Mouse (Mus musculus) neural tube, embryonic 13.5 days (tissue): Measurements from ENCODE around the gene Exoc4. TPM values are rescaled to one million over a fixed set of nuclear protein-coding genes. Genes with fewer than 3 reads are reported as not detected.
A peak's percentile ranks its signal among the peaks of the same experiment; 100 is the strongest.

ENCODE experiments used
- ATAC-seq: fragments of 200-750 bp; cut with Nextera tagmentation; 2 replicates; pipeline ENCODE4 v1.8.0; 2017; ENCODE audit warnings: low read depth, mild to moderate bottlenecking, moderate TSS enrichment, moderate library complexity
- H3K27ac ChIP-seq: fragments of 300-500 bp; sonication (generic); replicated peaks from 2 replicates; pipeline ENCODE4 v1.5.1; 2015; ENCODE audit warnings: moderate library complexity, mild to moderate bottlenecking, inconsistent platforms
- H3K27me3 ChIP-seq: fragments of 300-500 bp; sonication (generic); 2 replicates; pipeline ENCODE4 v1.6.1; 2015; ENCODE audit warnings: mild to moderate bottlenecking, inconsistent platforms
- H3K36me3 ChIP-seq: fragments of 300-500 bp; sonication (generic); 2 replicates; pipeline ENCODE4 v1.6.1; 2015; ENCODE audit warnings: mild to moderate bottlenecking, inconsistent platforms
- H3K4me1 ChIP-seq: fragments of 300-500 bp; sonication (generic); replicated peaks from 2 replicates; pipeline ENCODE4 v1.6.1; 2015; ENCODE audit warnings: inconsistent platforms
- H3K4me2 ChIP-seq: fragments of 300-500 bp; sonication (generic); 2 replicates; pipeline ENCODE4 v1.6.1; 2015; ENCODE audit warnings: inconsistent platforms, mild to moderate bottlenecking, moderate library complexity
- H3K4me3 ChIP-seq: fragments of 300-500 bp; sonication (generic); 2 replicates; pipeline ENCODE4 v1.5.1; 2015; ENCODE audit warnings: mild to moderate bottlenecking, inconsistent platforms
- H3K9ac ChIP-seq: fragments of 300-500 bp; sonication (generic); 2 replicates; pipeline ENCODE4 v1.6.1; 2015; ENCODE audit warnings: moderate library complexity, mild to moderate bottlenecking, inconsistent platforms
- H3K9me3 ChIP-seq: fragments of 300-500 bp; sonication (generic); 2 replicates; pipeline ENCODE4 v1.6.1; 2016; ENCODE audit warnings: inconsistent platforms
- WGBS: fragments of 180-500 bp; shearing (Covaris S2); methylation state at CpG from one replicate; pipeline ENCODE4 v1.1.7; 2015; 5-methylcytosine and 5-hydroxymethylcytosine counted together
- polyA plus RNA-seq: library from polyadenylated mRNA; unstranded; fragments of >200 nt; fragmentation: Nextera tagmentation; extraction: Ambion mirVana; gene quantifications from 2 replicates; pipeline ENCODE4 v1.2.1, GENCODE M21; 2015

Gene Exoc4
- polyA plus RNA-seq, 1 experiment from 2014 or later = 41.6 TPM

GRCm38 (mm10) chr6:33930087-33930945 is 681.4 kb downstream of the Exoc4 start:
- H3K4me1 ChIP-seq = peaks cover 24% of the 10 kb centered on the region
- H3K4me3 ChIP-seq = no peak overlapping the region
- 0 out of 2 replicates have a peak overlapping the region, but pooled peaks have one; percentile 22 for H3K9ac ChIP-seq
- 67% methylated on average over 8 of the region's 8 CpGs for WGBS
- H3K27ac ChIP-seq = peak overlapping the region; percentile 67
- no peaks in the 10 kb centered on the region for H3K27me3 ChIP-seq
- H3K36me3 ChIP-seq = no peaks in the 10 kb centered on the region
- no peak overlapping the region for H3K4me2 ChIP-seq
- ATAC-seq = no peak
- no peaks in the 10 kb centered on the region for H3K9me3 ChIP-seq

- no peak overlapping the region for H3K4me3 ChIP-seq
- no peaks in the 10 kb centered on the region for H3K27me3 ChIP-seq
- H3K36me3 ChIP-seq = no peaks in the 10 kb centered on the region
- no peak overlapping the region for H3K27ac ChIP-seq
- H3K4me1 ChIP-seq = peaks cover 17% of the 10 kb centered on the region
- H3K9me3 ChIP-seq = no peaks in the 10 kb centered on the region
- no peak overlapping the region for H3K9ac ChIP-seq
- no peak overlapping the region for H3K4me2 ChIP-seq
- 97% methylated on average over 4 of the region's 4 CpGs for WGBS
- ATAC-seq = no peak
These were observed 689.0 kb downstream of the Exoc4 start for GRCm38 (mm10) chr6:33937906-33938305.

GRCm38 (mm10) chr6:33939169-33939568 is 690.3 kb downstream of the Exoc4 start:
- ATAC-seq = no peak
- Histone ChIP-seq H3K9ac (no peak overlapping the region), H3K27ac (no peak overlapping the region), H3K9me3 (no peaks in the 10 kb centered on the region), H3K36me3 (no peaks in the 10 kb centered on the region), H3K4me3 (no peak overlapping the region), H3K4me2 (no peak overlapping the region), H3K27me3 (no peaks in the 10 kb centered on the region), H3K4me1 (peaks cover 17% of the 10 kb centered on the region)
- 87% methylated on average over 5 of the region's 5 CpGs for WGBS

- Histone ChIP-seq H3K36me3 (no peaks in the 10 kb centered on the region), H3K4me2 (no peak overlapping the region), H3K9ac (no peak overlapping the region), H3K4me3 (no peak overlapping the region), H3K4me1 (no peaks in the 10 kb centered on the region; the same call in 1 of the 2 replicates), H3K9me3 (no peaks in the 10 kb centered on the region), H3K27me3 (no peaks in the 10 kb centered on the region), H3K27ac (no peak overlapping the region)
- ATAC-seq = no peak
- WGBS = 78% methylated on average over 2 of the region's 2 CpGs
These were observed 698.1 kb downstream of the Exoc4 start for GRCm38 (mm10) chr6:33946911-33947489.

- no peak overlapping the region for H3K4me2 ChIP-seq
- no peaks in the 10 kb centered on the region for H3K27me3 ChIP-seq
- ATAC-seq = no peak
- H3K4me3 ChIP-seq = no peak overlapping the region
- H3K36me3 ChIP-seq = no peaks in the 10 kb centered on the region
- H3K9ac ChIP-seq = no peak overlapping the region
- H3K27ac ChIP-seq = no peak overlapping the region
- peaks cover 3% of the 10 kb centered on the region for H3K4me1 ChIP-seq
- WGBS = 95% methylated on average over 2 of the region's 2 CpGs
- H3K9me3 ChIP-seq = no peaks in the 10 kb centered on the region
These were observed 701.2 kb downstream of the Exoc4 start for GRCm38 (mm10) chr6:33950113-33950512.

- no peak overlapping the region for H3K4me2 ChIP-seq
- H3K9me3 ChIP-seq = no peaks in the 10 kb centered on the region
- H3K4me3 ChIP-seq = no peak overlapping the region
- H3K27ac ChIP-seq = peak overlapping the region; percentile 81
- 57% methylated on average over 7 of the region's 7 CpGs for WGBS
- ATAC-seq = 0 out of 2 replicates have a peak, but pooled peaks have one; percentile 15
- no peaks in the 10 kb centered on the region for H3K27me3 ChIP-seq
- H3K9ac ChIP-seq = no peak overlapping the region
- no peaks in the 10 kb centered on the region for H3K36me3 ChIP-seq
- H3K4me1 ChIP-seq = peaks cover 37% of the 10 kb centered on the region
These were observed 706.6 kb downstream of the Exoc4 start for GRCm38 (mm10) chr6:33955469-33955868.

GRCm38 (mm10) chr6:33958281-33958680 is 709.4 kb downstream of the Exoc4 start:
- WGBS = 40% methylated on average over 3 of the region's 3 CpGs
- no peak overlapping the region for H3K4me3 ChIP-seq
- no peak overlapping the region for H3K9ac ChIP-seq
- no peaks in the 10 kb centered on the region for H3K36me3 ChIP-seq
- H3K27ac ChIP-seq = peak overlapping the region; percentile 19; the same call in 1 of the 2 replicates
- H3K27me3 ChIP-seq = no peaks in the 10 kb centered on the region
- no peak overlapping the region for H3K4me2 ChIP-seq
- peaks cover 51% of the 10 kb centered on the region for H3K4me1 ChIP-seq
- ATAC-seq = no peak
- no peaks in the 10 kb centered on the region for H3K9me3 ChIP-seq

- Histone ChIP-seq H3K9ac (no peak overlapping the region), H3K4me1 (peaks cover 46% of the 10 kb centered on the region), H3K27ac (no peak overlapping the region), H3K36me3 (no peaks in the 10 kb centered on the region), H3K4me3 (no peak overlapping the region), H3K4me2 (no peak overlapping the region), H3K27me3 (no peaks in the 10 kb centered on the region), H3K9me3 (no peaks in the 10 kb centered on the region)
- no peak for ATAC-seq
- 95% methylated on average over 2 of the region's 2 CpGs for WGBS
These were observed 711.9 kb downstream of the Exoc4 start for GRCm38 (mm10) chr6:33960766-33961165.

- Histone ChIP-seq H3K9me3 (no peaks in the 10 kb centered on the region), H3K36me3 (no peaks in the 10 kb centered on the region), H3K9ac (no peak overlapping the region), H3K27ac (peak overlapping the region; percentile 70), H3K27me3 (no peaks in the 10 kb centered on the region), H3K4me1 (peaks cover 33% of the 10 kb centered on the region), H3K4me2 (no peak overlapping the region), H3K4me3 (no peak overlapping the region)
- peak; percentile 76; the same call in 1 of the 2 replicates for ATAC-seq
- WGBS = 34% methylated on average over 2 of the region's 2 CpGs
These were observed 714.2 kb downstream of the Exoc4 start for GRCm38 (mm10) chr6:33963092-33963491.

- WGBS = 44% methylated on average over 2 of the region's 2 CpGs
- Histone ChIP-seq H3K9me3 (no peaks in the 10 kb centered on the region), H3K27me3 (no peaks in the 10 kb centered on the region), H3K9ac (no peak overlapping the region), H3K4me3 (no peak overlapping the region), H3K4me1 (peaks cover 23% of the 10 kb centered on the region), H3K4me2 (no peak overlapping the region), H3K27ac (no peak overlapping the region), H3K36me3 (no peaks in the 10 kb centered on the region)
- no peak for ATAC-seq
These were observed 716.7 kb downstream of the Exoc4 start for GRCm38 (mm10) chr6:33965571-33965970.

GRCm38 (mm10) chr6:33968746-33969145 is 719.9 kb downstream of the Exoc4 start:
- no peaks in the 10 kb centered on the region for H3K27me3 ChIP-seq
- ATAC-seq = no peak
- no peak overlapping the region for H3K27ac ChIP-seq
- H3K4me3 ChIP-seq = no peak overlapping the region
- WGBS = 86% methylated on average over 2 of the region's 2 CpGs
- H3K9me3 ChIP-seq = no peaks in the 10 kb centered on the region
- H3K4me1 ChIP-seq = 0 out of 2 replicates have a peak, but pooled peaks cover 5% of the 10 kb centered on the region
- 0 out of 2 replicates have a peak, but pooled peaks cover 4% of the 10 kb centered on the region for H3K36me3 ChIP-seq
- no peak overlapping the region for H3K4me2 ChIP-seq
- H3K9ac ChIP-seq = no peak overlapping the region

GRCm38 (mm10) chr6:33972801-33973200 is 723.9 kb downstream of the Exoc4 start:
- H3K27me3 ChIP-seq = no peaks in the 10 kb centered on the region
- no peak for ATAC-seq
- no peaks in the 10 kb centered on the region for H3K9me3 ChIP-seq
- H3K4me3 ChIP-seq = no peak overlapping the region
- H3K4me1 ChIP-seq = peaks cover 17% of the 10 kb centered on the region
- H3K27ac ChIP-seq = no peak overlapping the region
- 93% methylated on average over 5 of the region's 5 CpGs for WGBS
- H3K9ac ChIP-seq = no peak overlapping the region
- no peak overlapping the region for H3K4me2 ChIP-seq
- 0 out of 2 replicates have a peak, but pooled peaks cover 9% of the 10 kb centered on the region for H3K36me3 ChIP-seq
